Mouse (Mus musculus) lung, adult 18-20 months (tissue): Measurements from ENCODE around the gene Ptprs.
A peak's percentile ranks its signal among the peaks of the same experiment; 100 is the strongest.

ENCODE experiments used
- DNase-seq, 2 experiments: peaks; one replicate each; pipeline ENCODE4 v3.0.0; 2022; ENCODE audit warnings: mixed read lengths in 2 of 2

Ptprs gene

GRCm38 (mm10) chr17:56418304-56418703, 58.0 kb downstream of the Ptprs start:
- no peak for DNase-seq

- no peak for DNase-seq
These were observed 61.5 kb downstream of the Ptprs start for GRCm38 (mm10) chr17:56414785-56415184.

GRCm38 (mm10) chr17:56413113-56413512, 63.2 kb downstream of the Ptprs start:
- DNase-seq, result peak; percentile 52 to 61

GRCm38 (mm10) chr17:56411437-56411836, 64.8 kb downstream of the Ptprs start:
- DNase-seq, result no peak

DNA sequence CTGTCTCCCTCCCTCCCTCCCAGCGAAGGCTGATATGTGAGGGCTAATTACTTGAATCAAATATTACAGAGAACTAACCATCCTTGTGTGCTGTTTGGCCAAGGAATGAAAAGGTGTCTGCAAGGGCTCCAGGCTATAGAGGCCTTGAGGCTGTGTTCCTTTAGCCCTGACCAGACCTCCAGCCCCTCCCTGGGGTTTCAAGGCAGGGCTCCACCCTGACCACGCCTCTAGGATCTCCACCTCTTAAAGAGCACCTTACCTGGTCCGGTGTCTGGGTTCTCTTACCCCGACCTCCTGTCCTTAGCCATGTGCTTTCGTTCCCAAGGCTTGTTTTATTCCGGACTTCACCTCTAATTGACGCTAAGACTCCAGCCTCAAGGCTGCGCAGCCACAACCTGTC, 66.5 kb downstream of the Ptprs start:
- peak in 1 of 2 experiments; percentile 36 for DNase-seq

- no peak for DNase-seq
These were observed 67.2 kb downstream of the Ptprs start for GRCm38 (mm10) chr17:56408965-56409625.

- DNase-seq, result no peak
These were observed 68.9 kb downstream of the Ptprs start for GRCm38 (mm10) chr17:56407379-56407778.

GRCm38 (mm10) chr17:56406878-56407277, 69.4 kb downstream of the Ptprs start:
- no peak for DNase-seq

DNA sequence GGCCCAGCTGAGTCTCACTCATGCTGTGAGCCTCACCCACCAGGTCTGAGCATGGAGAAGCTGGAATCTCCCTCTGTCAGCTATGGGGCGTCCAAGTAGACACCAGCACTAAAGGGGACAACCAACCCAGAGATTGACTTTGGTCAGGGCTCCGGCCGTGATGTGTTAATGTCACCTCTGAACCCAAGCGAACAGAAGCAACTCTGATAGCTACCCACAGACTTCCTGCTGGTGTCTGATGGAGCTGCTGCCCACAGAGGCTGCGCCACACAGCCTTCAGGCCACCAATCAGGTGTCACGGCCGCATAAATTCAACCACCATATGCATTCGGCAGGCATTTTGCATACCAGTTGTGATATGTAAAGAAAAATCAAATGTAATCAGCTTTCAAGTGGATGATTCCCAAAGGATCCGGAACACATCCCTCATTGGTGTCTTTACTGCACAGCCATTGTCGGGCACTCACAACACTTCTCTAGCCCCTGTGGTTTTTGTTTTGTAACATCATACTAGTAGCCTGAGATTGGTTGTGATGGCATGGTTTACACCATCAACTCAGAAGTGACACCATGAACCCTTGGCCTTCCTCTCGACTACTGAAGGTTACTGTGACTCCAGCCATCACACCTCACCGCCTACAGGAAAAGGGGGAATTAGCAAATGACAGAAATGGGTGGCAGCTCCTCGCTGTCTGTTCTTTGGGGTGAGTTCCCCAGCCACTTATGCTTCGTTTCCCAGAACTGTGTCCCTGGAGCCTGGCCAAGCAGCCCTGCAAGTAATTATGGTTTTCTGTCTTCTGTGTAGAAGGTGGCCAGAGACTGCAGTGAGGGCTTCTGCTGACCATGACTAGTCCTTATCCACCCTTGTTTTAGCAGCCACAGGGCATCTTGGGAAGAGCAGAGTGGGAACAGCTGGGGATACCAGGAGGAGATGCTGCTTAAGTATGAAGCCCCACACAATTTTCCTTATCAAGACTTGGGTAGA, 70.1 kb downstream of the Ptprs start:
- DNase-seq, result peak in 1 of 2 experiments; percentile 11

DNA sequence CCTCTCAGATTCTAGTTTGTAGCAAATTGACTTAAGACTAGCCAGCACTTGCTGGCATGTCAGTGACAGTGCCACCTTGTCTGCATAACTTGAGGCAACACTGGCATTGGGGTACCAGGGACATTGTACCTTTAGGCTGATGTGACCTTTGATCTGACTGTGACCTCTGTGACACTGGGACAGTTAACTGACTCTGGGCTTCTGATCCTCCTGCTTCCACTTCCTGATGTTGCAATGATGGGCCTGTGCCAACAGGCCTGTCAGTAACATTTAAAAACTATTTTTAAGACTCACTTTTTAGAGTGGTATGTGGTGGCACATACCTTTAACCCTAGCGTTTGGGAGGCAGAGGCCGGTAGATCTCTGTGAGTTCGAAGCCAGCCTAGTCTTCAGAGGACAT, 70.9 kb downstream of the Ptprs start:
- peak in 1 of 2 experiments; percentile 28 for DNase-seq

DNA sequence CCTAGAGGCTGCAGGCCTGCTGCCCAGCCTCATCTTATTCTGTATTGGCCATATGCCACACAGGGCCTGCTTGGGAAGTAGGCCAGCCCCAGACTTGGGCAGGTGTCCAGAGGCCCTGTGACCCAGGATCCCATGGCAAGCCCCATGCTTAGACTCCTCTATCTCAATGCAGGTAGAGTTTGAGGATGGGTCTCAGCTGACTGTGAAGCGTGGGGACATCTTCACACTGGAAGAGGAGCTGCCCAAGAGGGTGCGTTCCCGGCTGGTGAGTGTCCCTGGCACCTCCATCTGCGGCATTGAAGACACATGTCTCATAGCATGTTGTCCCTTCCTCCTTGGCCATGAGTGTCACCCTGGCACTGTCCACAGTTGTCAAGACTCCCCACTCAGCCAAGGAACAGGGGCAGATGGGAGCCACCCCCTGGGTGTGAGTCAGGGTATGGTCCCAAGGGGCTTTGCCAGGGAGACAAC, 75.2 kb downstream of the Ptprs start:
- DNase-seq, result no peak

GRCm38 (mm10) chr17:56400221-56400620, 76.1 kb downstream of the Ptprs start:
- DNase-seq, result no peak

- no peak for DNase-seq
These were observed 80.2 kb downstream of the Ptprs start for GRCm38 (mm10) chr17:56396051-56396450.

- DNase-seq, result no peak
These were observed 82.4 kb downstream of the Ptprs start for GRCm38 (mm10) chr17:56393889-56394288.

- no peak for DNase-seq
These were observed 83.0 kb downstream of the Ptprs start for GRCm38 (mm10) chr17:56393238-56393637.

DNA sequence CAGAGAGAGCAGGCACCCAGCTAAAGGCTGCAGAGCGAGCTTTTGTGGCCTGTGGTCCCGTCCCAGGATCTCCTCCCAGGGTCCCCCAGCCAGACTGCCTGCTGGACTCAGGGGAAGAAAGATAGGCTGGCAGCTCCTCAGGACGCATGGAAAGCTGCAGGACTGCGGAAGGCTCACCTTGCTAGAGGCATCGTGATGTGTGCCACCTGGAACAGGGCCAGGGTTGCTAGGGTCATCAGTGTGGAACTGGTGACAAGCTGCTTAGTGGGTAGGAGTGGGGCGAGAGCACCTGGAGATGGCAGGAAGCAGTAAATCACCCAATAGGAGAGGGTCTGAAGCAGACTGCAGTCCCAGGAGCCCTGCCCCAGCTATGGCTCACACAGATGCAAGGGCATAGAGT, 88.7 kb downstream of the Ptprs start:
- no peak for DNase-seq

DNA sequence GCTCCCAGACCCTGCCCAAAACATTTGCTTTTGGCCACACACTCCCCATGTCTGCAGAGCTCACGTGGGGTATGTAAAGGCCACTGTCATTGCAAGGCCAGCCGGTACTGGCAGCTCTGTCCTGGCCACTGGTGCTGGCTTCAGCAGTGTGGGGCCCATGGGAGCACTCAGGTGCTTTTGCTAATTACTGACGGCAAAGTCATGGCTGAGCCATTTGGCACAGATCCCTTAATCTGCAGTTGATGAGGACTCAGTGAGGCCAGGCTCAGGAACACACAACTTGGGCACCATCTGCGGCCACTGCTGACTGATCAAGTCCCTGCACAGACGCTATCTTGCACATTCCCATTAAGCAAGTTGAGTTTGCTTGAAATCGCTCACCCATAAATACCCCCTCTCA, 91.4 kb downstream of the Ptprs start:
- no peak for DNase-seq

- no peak for DNase-seq
These were observed 93.3 kb downstream of the Ptprs start for GRCm38 (mm10) chr17:56382997-56383396.

- DNase-seq, result no peak
These were observed 95.1 kb downstream of the Ptprs start for GRCm38 (mm10) chr17:56381183-56381582.

- DNase-seq, result no peak
These were observed 96.0 kb downstream of the Ptprs start for GRCm38 (mm10) chr17:56380286-56380685.

GRCm38 (mm10) chr17:56379281-56379834, 96.9 kb downstream of the Ptprs start:
- DNase-seq, result no peak

DNA sequence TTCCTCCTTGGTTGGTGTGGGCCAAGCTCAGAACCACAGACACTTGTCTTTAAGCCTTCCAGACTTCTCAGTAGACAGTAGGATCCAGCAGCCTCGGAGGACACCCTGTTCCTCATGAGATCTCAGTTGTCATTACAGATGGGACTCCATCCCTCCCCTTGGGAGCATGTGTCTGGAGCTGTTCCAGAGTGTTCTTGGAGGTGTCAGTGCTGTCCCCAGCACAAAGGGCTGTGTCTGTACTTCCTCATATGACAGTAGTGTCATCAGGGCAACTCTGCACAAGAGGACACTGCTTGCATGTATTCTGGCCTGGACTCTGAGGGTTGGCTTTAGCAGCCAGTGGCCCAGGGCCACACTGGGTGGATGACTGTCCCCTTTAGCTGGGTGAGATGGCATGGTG, 101.4 kb downstream of the Ptprs start:
- peak in 1 of 2 experiments; percentile 15 for DNase-seq
